Mouse (Mus musculus): ENCODE results near the gene Dstn. TPM values are rescaled to one million over a fixed set of nuclear protein-coding genes. Genes with fewer than 3 reads are reported as not detected.
A peak's percentile ranks its signal among the peaks of the same experiment; 100 is the strongest.

Dstn gene
- polyA plus RNA-seq, 1 experiment from 2014 or later: 835 TPM

DNA sequence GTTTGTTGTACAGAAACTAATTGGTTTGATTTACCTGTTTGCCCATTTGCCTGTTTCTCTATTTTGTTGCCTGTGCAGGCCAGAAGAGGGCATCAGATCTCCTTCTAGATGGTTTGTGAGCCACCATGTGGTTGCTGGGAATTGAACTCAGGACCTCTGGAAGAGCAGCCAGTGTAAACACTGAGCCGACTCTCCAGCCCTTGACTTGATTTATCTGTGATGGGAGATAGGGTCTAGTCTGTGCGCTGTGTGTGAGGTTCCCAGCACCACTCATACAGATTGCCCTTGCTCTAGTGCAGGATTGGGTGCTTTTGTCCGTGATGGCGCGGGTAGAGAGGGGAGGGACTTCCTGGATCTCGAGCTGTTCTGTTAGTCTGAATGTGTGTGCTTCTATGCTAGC is 10.7 kb downstream of the Dstn start:
- H3K27me3 ChIP-seq (replicated peaks; ENCODE audit: control insufficient read depth, insufficient read depth, low read length): no peaks in the 10 kb centered on the region
- H3K9ac ChIP-seq (ENCODE audit: low read depth, low read length): no peak overlapping the region
- TF ChIP-seq CTCF (IDR thresholded peaks at IDR 0.05; ENCODE audit: low read depth): peak; percentile 27
- no peaks in the 10 kb centered on the region for H3K36me3 ChIP-seq (ENCODE audit: control insufficient read depth, insufficient read depth)
- H3K27ac ChIP-seq (ENCODE audit: low read depth, low read length): no peak overlapping the region
- H3K9me3 ChIP-seq (ENCODE audit: control insufficient read depth): no peaks in the 10 kb centered on the region
- no peak overlapping the region for H3K4me2 ChIP-seq (replicated peaks; ENCODE audit: low read depth)
- H3K4me1 ChIP-seq (replicated peaks; ENCODE audit: control insufficient read depth, insufficient read depth, low read length): 0 out of 2 replicates have a peak, but pooled peaks cover 7% of the 10 kb centered on the region
- no peak for ATAC-seq
- WGBS: 87% methylated on average over 6 of the region's 6 CpGs
- no peak overlapping the region for H3K4me3 ChIP-seq (ENCODE audit: low read depth, low read length)

- 0 out of 2 replicates have a peak, but pooled peaks have one; percentile 48 for ATAC-seq
- 25% methylated on average over 3 of the region's 3 CpGs for WGBS
- no peak overlapping the region for H3K4me2 ChIP-seq (replicated peaks; ENCODE audit: low read depth)
- H3K4me1 ChIP-seq (replicated peaks; ENCODE audit: control insufficient read depth, insufficient read depth, low read length): no peaks in the 10 kb centered on the region
- no peak for TF ChIP-seq CTCF (IDR thresholded peaks at IDR 0.05; ENCODE audit: low read depth)
- no peak overlapping the region for H3K4me3 ChIP-seq (ENCODE audit: low read depth, low read length)
- no peak overlapping the region for H3K27ac ChIP-seq (ENCODE audit: low read depth, low read length)
- no peaks in the 10 kb centered on the region for H3K36me3 ChIP-seq (ENCODE audit: control insufficient read depth, insufficient read depth)
- no peaks in the 10 kb centered on the region for H3K27me3 ChIP-seq (replicated peaks; ENCODE audit: control insufficient read depth, insufficient read depth, low read length)
- no peaks in the 10 kb centered on the region for H3K9me3 ChIP-seq (ENCODE audit: control insufficient read depth)
- no peak overlapping the region for H3K9ac ChIP-seq (ENCODE audit: low read depth, low read length)
Observed at GRCm38 (mm10) chr2:143929607-143930311, 14.6 kb downstream of the Dstn start.

GRCm38 (mm10) chr2:143932340-143932873 is 17.3 kb downstream of the Dstn start:
- WGBS: 78% methylated on average over 12 of the region's 12 CpGs
- Histone ChIP-seq H3K27ac (ENCODE audit: low read depth, low read length) (no peak overlapping the region), H3K9me3 (ENCODE audit: control insufficient read depth) (no peaks in the 10 kb centered on the region), H3K27me3 (replicated peaks; ENCODE audit: control insufficient read depth, insufficient read depth, low read length) (no peaks in the 10 kb centered on the region), H3K4me1 (replicated peaks; ENCODE audit: control insufficient read depth, insufficient read depth, low read length) (no peaks in the 10 kb centered on the region), H3K4me3 (ENCODE audit: low read depth, low read length) (no peak overlapping the region), H3K4me2 (replicated peaks; ENCODE audit: low read depth) (no peak overlapping the region), H3K36me3 (ENCODE audit: control insufficient read depth, insufficient read depth) (no peaks in the 10 kb centered on the region), H3K9ac (ENCODE audit: low read depth, low read length) (no peak overlapping the region)
- no peak for ATAC-seq
- no peak for TF ChIP-seq CTCF (IDR thresholded peaks at IDR 0.05; ENCODE audit: low read depth)

DNA sequence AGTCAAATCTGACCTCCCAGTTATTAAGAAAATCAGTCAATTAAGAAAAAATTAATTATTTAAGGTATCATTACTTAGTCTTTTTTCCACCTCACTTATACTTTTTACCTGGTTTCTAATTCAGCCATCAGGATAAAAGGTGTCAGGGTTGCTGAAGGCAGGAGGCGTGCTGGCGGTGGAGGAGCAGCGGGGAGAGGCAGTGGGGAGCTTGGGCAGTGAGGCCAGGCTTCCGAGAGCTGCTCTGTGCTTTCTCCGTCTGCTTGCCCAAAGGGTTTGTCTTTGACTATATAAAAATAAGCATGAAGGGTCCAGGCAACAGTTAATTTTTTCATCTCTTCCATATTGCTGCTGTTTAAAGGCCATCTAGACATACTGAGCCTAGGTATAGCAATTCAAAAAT is 18.4 kb downstream of the Dstn start:
- no peak overlapping the region for H3K4me3 ChIP-seq (ENCODE audit: low read depth, low read length)

GRCm38 (mm10) chr2:143934439-143934838 is 19.3 kb downstream of the Dstn start:
- no peak for TF ChIP-seq CTCF (IDR thresholded peaks at IDR 0.05; ENCODE audit: low read depth)
- no peaks in the 10 kb centered on the region for H3K4me1 ChIP-seq (replicated peaks; ENCODE audit: control insufficient read depth, insufficient read depth, low read length)
- H3K27me3 ChIP-seq (replicated peaks; ENCODE audit: control insufficient read depth, insufficient read depth, low read length): no peaks in the 10 kb centered on the region
- H3K9me3 ChIP-seq (ENCODE audit: control insufficient read depth): no peaks in the 10 kb centered on the region
- peaks cover 14% of the 10 kb centered on the region for H3K36me3 ChIP-seq (ENCODE audit: control insufficient read depth, insufficient read depth)
- WGBS: 84% methylated on average over 8 of the region's 8 CpGs
- no peak overlapping the region for H3K4me3 ChIP-seq (ENCODE audit: low read depth, low read length)
- no peak for ATAC-seq
- H3K4me2 ChIP-seq (replicated peaks; ENCODE audit: low read depth): no peak overlapping the region
- H3K27ac ChIP-seq (ENCODE audit: low read depth, low read length): no peak overlapping the region
- H3K9ac ChIP-seq (ENCODE audit: low read depth, low read length): no peak overlapping the region

More for the DNA sequence above, 18.4 kb downstream of the Dstn start:
- Histone ChIP-seq H3K4me2 (replicated peaks; ENCODE audit: low read depth) (no peak overlapping the region), H3K4me1 (replicated peaks; ENCODE audit: control insufficient read depth, insufficient read depth, low read length) (no peaks in the 10 kb centered on the region), H3K27ac (ENCODE audit: low read depth, low read length) (no peak overlapping the region), H3K9me3 (ENCODE audit: control insufficient read depth) (no peaks in the 10 kb centered on the region), H3K36me3 (ENCODE audit: control insufficient read depth, insufficient read depth) (peaks cover 6% of the 10 kb centered on the region; the same call in 1 of the 2 replicates), H3K27me3 (replicated peaks; ENCODE audit: control insufficient read depth, insufficient read depth, low read length) (no peaks in the 10 kb centered on the region), H3K9ac (ENCODE audit: low read depth, low read length) (no peak overlapping the region)
- TF ChIP-seq CTCF (IDR thresholded peaks at IDR 0.05; ENCODE audit: low read depth): no peak
- 86% methylated on average over 5 of the region's 5 CpGs for WGBS
- ATAC-seq: no peak

DNA sequence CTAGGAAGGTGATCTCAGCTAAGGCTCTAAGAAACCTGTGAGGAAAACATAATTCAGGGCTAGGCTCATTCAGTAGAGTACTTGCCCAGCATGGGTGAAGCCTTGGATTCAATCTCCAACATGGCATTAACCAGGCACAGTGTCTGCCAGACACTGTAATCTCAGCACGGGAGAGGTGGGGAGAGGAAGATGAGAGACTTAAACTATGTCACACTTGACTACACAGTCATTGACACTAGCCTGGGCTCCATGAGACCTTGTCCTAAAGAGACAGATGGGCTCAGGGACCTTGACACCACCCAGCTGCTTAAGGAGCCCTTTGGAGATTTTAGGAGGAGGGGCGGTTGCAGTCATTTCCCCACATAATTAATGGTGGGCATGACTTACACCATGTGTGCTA is 22.7 kb downstream of the Dstn start:
- whole genome bisulfite sequencing: 67% methylated on average over 2 of the region's 2 CpGs
- ATAC-seq: no peak

More for the DNA sequence above, 22.7 kb downstream of the Dstn start:
- no peak for TF ChIP-seq CTCF (IDR thresholded peaks at IDR 0.05; ENCODE audit: low read depth)
- no peaks in the 10 kb centered on the region for H3K9me3 ChIP-seq (ENCODE audit: control insufficient read depth)
- H3K4me3 ChIP-seq (ENCODE audit: low read depth, low read length): no peak overlapping the region
- no peak overlapping the region for H3K4me2 ChIP-seq (replicated peaks; ENCODE audit: low read depth)
- H3K4me1 ChIP-seq (replicated peaks; ENCODE audit: control insufficient read depth, insufficient read depth, low read length): no peaks in the 10 kb centered on the region
- H3K27ac ChIP-seq (ENCODE audit: low read depth, low read length): no peak overlapping the region
- H3K9ac ChIP-seq (ENCODE audit: low read depth, low read length): no peak overlapping the region
- no peaks in the 10 kb centered on the region for H3K27me3 ChIP-seq (replicated peaks; ENCODE audit: control insufficient read depth, insufficient read depth, low read length)
- peaks cover 40% of the 10 kb centered on the region for H3K36me3 ChIP-seq (ENCODE audit: control insufficient read depth, insufficient read depth)

All from intestine, postnatal 0 days (tissue).